Mouse (Mus musculus) lung, embryonic 16.5 days (tissue): Measurements from ENCODE around the gene Agpat4. TPM values are rescaled to one million over a fixed set of nuclear protein-coding genes. Genes with fewer than 3 reads are reported as not detected.
"Not testable (repeated sequence)": the region's sequence is repeated elsewhere in the genome, so short reads cannot be mapped to it uniquely, and the experiment has no call there.

Source experiments
- ATAC-seq: fragments of 200-750 bp; cut with Nextera tagmentation; 2 replicates; pipeline ENCODE4 v1.8.0; 2017; ENCODE audit warnings: low read depth, mild to moderate bottlenecking, moderate library complexity
- H3K27ac ChIP-seq: fragments of 300-500 bp; sonication (generic); 2 replicates; pipeline ENCODE4 v1.5.1; 2014; ENCODE audit warnings: mild to moderate bottlenecking, control low read depth, low read length
- H3K27me3 ChIP-seq: fragments of 300-500 bp; sonication (generic); 2 replicates; pipeline ENCODE4 v1.6.1; 2014; ENCODE audit warnings: low read depth, low read length, mixed read lengths; ENCODE audit not compliant: control insufficient read depth, insufficient read depth
- H3K36me3 ChIP-seq: fragments of 300-500 bp; sonication (generic); 2 replicates; pipeline ENCODE4 v1.6.1; 2014; ENCODE audit warnings: low read length; ENCODE audit not compliant: control insufficient read depth, insufficient read depth
- H3K4me1 ChIP-seq: fragments of 300-500 bp; sonication (generic); replicated peaks from 2 replicates; pipeline ENCODE4 v1.6.1; 2014; ENCODE audit warnings: low read length, mixed read lengths; ENCODE audit not compliant: control insufficient read depth, insufficient read depth
- H3K4me2 ChIP-seq: fragments of 300-500 bp; sonication (generic); 2 replicates; pipeline ENCODE4 v1.6.1; 2014; ENCODE audit warnings: low read depth, low read length, control low read depth
- H3K4me3 ChIP-seq: fragments of 300-500 bp; sonication (generic); 2 replicates; pipeline ENCODE4 v1.5.1; 2014; ENCODE audit warnings: mild to moderate bottlenecking, low read length, control low read depth
- H3K9ac ChIP-seq: fragments of 300-500 bp; sonication (generic); 2 replicates; pipeline ENCODE4 v1.6.1; 2014; ENCODE audit warnings: low read length, control low read depth
- H3K9me3 ChIP-seq: fragments of 300-500 bp; sonication (generic); 2 replicates; pipeline ENCODE4 v1.6.1; 2016; ENCODE audit warnings: low read length; ENCODE audit not compliant: control insufficient read depth
- WGBS: fragments of 180-500 bp; shearing (Covaris S2); extraction: QIAGEN DNeasy Blood & Tissue Kit; methylation state at CpG from one replicate; pipeline ENCODE4 v1.1.7; 2014; 5-methylcytosine and 5-hydroxymethylcytosine counted together
- polyA plus RNA-seq: library from polyadenylated mRNA; unstranded; fragments of >200 nt; fragmentation: Nextera tagmentation; extraction: Ambion mirVana; gene quantifications from 2 replicates; pipeline ENCODE4 v1.2.1, GENCODE M21; 2015

Gene Agpat4
- polyA plus RNA-seq, 1 experiment from 2014 or later, result 39.6 TPM

DNA sequence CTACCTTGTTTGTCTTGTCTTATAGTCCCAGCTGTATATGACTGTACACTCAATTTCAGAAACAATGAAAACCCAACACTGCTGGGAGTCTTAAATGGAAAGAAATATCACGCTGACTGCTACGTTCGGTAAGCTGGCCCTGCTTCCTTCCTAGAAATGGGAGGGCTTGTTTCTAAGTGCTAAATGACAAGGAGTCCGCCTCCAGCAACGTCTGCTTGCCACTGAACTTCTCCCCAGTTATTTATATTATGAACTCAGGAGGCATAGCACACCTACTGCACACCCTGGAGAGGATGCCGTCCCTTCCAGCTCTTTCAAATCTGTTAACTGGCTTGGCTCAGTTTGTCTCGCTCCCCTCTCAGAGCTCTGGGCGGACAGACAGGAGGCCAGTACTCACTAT lies 94.9 kb downstream of the Agpat4 start:
- peaks cover 3% of the 10 kb centered on the region for H3K36me3 ChIP-seq
- H3K27me3 ChIP-seq, result no peaks in the 10 kb centered on the region
- H3K9ac ChIP-seq, result no peak overlapping the region
- H3K9me3 ChIP-seq, result no peaks in the 10 kb centered on the region
- WGBS, result 82% methylated on average over 8 of the region's 8 CpGs
- no peak overlapping the region for H3K4me2 ChIP-seq
- no peak overlapping the region for H3K4me3 ChIP-seq
- no peak overlapping the region for H3K27ac ChIP-seq
- no peak for ATAC-seq
- no peaks in the 10 kb centered on the region for H3K4me1 ChIP-seq

DNA sequence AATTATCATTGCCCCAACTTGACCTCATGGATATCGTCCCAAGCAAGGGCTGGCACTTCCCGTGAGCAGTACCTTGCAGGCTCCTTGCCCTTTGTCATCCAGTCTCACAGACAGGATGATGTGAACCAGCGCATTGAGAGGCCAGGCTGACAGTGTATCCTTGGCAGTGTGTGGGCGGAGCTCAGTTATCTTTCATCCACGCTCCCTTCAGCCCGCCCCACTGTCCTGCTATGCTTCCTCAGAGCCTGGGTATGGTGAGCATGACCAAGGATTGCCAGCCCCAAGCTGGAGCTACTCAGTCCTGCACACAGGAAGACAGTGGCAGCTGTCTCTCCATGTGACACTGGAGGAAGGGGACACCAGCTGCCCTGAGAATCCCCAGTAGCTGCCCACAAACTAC lies 97.7 kb downstream of the Agpat4 start:
- Histone ChIP-seq H3K27me3 (no peaks in the 10 kb centered on the region), H3K36me3 (peaks cover 11% of the 10 kb centered on the region), H3K9me3 (no peaks in the 10 kb centered on the region), H3K9ac (no peak overlapping the region), H3K4me2 (no peak overlapping the region), H3K27ac (no peak overlapping the region), H3K4me1 (no peaks in the 10 kb centered on the region), H3K4me3 (no peak overlapping the region)
- 60% methylated on average over 6 of the region's 6 CpGs for WGBS
- ATAC-seq, result no peak

DNA sequence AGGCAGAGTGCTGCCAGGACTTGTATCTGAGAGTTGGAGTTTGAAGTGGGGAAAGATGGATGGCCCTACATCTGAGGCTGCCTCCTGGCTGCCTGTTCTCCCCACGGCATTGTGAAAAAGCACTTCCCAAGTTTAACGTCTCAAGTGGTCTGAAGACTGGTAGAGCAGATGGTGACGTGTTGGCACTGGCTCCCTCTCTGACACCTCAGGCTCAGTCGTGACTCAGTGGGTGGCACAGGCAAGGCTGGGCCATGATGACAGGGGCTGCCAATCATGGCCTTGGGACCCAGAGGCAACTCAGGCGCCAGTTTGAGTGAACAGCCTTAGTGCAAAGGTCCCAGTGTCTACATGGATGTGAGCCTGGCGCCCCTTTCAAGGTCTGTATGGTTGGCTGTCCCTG lies 103.4 kb downstream of the Agpat4 start:
- 38% methylated on average over 6 of the region's 6 CpGs for WGBS
- H3K36me3 ChIP-seq, result peaks cover 12% of the 10 kb centered on the region
- no peak overlapping the region for H3K9ac ChIP-seq
- no peak for ATAC-seq
- H3K9me3 ChIP-seq, result no peaks in the 10 kb centered on the region
- H3K4me3 ChIP-seq, result no peak overlapping the region
- no peak overlapping the region for H3K4me2 ChIP-seq
- H3K27me3 ChIP-seq, result no peaks in the 10 kb centered on the region
- H3K27ac ChIP-seq, result no peak overlapping the region
- no peaks in the 10 kb centered on the region for H3K4me1 ChIP-seq

DNA sequence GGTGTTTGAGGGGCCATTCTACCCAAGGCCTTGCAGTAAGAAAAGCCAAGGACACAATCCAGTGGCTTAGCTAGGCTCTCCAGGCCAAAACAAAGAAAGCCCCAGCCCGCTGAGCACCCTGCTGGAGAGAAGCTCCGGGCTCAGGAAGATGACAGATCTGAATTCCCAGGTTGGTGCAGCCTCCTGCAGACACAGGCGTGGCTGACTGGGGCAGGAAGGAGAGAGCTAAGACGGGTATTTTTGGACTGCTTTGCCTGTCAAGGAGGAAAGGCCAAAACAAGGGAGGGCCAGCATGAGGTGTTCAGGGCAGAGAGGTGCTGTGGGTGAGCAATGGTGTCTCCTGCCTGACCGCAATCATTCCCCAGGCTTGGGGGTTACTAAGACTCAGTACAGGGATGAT lies 105.2 kb downstream of the Agpat4 start:
- WGBS, result 56% methylated on average over 5 of the region's 5 CpGs
- H3K4me3 ChIP-seq, result no peak overlapping the region
- H3K9ac ChIP-seq, result no peak overlapping the region
- H3K27ac ChIP-seq, result no peak overlapping the region
- H3K4me1 ChIP-seq, result no peaks in the 10 kb centered on the region
- ATAC-seq, result no peak
- no peak overlapping the region for H3K4me2 ChIP-seq
- H3K36me3 ChIP-seq, result peaks cover 19% of the 10 kb centered on the region
- H3K9me3 ChIP-seq, result no peaks in the 10 kb centered on the region
- no peaks in the 10 kb centered on the region for H3K27me3 ChIP-seq

DNA sequence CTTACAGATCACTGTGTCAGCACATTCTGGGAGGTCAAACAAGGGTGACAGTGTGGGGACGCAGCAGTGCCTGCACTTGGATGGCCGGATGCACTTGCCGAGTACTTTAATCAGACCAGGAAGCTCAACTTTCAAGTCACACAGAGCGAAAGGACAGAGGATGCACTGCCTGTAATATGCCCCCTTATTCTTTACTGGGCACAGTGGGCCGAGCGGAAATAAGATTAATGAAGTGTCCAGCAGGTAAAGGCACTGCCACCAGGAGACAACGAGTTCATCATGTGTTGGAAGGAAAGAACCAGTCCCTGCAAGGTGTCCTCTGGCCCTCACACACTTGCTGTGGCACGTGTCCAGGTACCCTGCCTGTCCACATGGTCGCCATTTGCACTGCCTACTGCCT lies 105.6 kb downstream of the Agpat4 start:
- Histone ChIP-seq H3K4me3 (no peak overlapping the region), H3K9me3 (no peaks in the 10 kb centered on the region), H3K9ac (no peak overlapping the region), H3K4me2 (no peak overlapping the region), H3K36me3 (peaks cover 22% of the 10 kb centered on the region), H3K27me3 (no peaks in the 10 kb centered on the region), H3K4me1 (no peaks in the 10 kb centered on the region), H3K27ac (no peak overlapping the region)
- 75% methylated on average over 9 of the region's 9 CpGs for WGBS
- no peak for ATAC-seq

DNA sequence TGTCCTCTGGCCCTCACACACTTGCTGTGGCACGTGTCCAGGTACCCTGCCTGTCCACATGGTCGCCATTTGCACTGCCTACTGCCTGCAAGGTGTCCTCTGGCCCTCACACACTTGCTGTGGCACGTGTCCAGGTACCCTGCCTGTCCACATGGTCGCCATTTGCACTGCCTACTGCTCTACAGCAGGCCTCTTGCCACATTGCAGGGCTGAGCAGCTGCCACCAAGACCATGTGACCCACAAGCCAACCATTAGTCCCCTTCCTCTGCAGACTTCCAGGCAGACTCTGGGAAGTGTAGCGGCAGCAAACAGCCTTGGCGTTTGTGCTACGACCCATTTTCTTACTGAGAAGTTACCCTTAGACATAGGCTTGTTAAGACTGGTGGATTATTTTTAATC lies 106.0 kb downstream of the Agpat4 start:
- 76% methylated on average over 5 of the region's 7 CpGs for WGBS
- not testable (repeated sequence) for H3K27ac ChIP-seq, H3K4me3 ChIP-seq, H3K4me2 ChIP-seq, H3K4me1 ChIP-seq, H3K9ac ChIP-seq, H3K27me3 ChIP-seq, ATAC-seq, H3K9me3 ChIP-seq
- peaks cover 23% of the 10 kb centered on the region for H3K36me3 ChIP-seq

DNA sequence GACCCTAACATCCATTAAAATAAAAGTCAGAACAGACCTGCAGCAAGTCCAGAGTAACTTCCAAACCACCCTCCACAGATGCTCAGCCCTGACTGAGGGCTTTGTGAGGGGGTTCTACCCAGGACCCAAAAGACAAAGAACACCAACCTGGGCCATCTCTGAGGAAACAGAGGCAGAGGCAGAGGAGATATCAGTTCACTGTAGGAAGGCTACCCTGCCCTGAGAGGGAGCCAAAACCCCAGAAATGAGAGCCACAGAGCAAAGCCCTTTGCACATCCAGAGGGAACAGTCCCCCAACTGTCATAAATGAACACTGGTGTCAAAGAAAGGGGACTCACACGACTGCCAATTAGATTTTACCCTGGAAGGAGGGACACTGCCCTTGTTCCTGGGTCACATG lies 106.7 kb downstream of the Agpat4 start:
- peaks cover 18% of the 10 kb centered on the region for H3K36me3 ChIP-seq
- 60% methylated on average over 1 of the region's 1 CpGs for WGBS

DNA sequence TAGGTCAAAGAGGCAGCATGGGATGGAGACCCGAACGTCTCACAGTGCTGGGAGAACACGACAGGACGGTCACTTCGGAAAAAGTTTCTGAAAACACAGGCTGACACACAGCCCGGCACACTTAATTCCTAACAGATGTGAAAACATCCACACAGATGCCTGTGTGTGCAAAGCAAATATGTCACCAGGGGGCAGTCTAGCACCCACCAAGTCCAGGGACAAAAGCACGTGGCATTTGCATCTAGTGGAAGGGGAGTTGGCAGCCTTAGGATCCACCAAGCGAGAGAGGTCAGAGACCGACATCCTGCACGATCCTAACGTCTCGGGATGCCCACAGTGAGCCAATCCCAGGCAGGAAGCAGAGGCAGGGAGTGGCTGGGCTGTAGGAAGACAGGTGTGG lies 108.0 kb downstream of the Agpat4 start:
- WGBS, result 48% methylated on average over 12 of the region's 12 CpGs
- no peaks in the 10 kb centered on the region for H3K27me3 ChIP-seq
- no peak overlapping the region for H3K9ac ChIP-seq
- H3K4me1 ChIP-seq, result no peaks in the 10 kb centered on the region
- H3K36me3 ChIP-seq, result peaks cover 20% of the 10 kb centered on the region
- no peak overlapping the region for H3K27ac ChIP-seq
- no peak overlapping the region for H3K4me3 ChIP-seq
- H3K9me3 ChIP-seq, result no peaks in the 10 kb centered on the region
- ATAC-seq, result no peak
- no peak overlapping the region for H3K4me2 ChIP-seq

More for the DNA sequence above, 106.7 kb downstream of the Agpat4 start:
- H3K4me1 ChIP-seq, result no peaks in the 10 kb centered on the region
- H3K4me2 ChIP-seq, result no peak overlapping the region
- ATAC-seq, result no peak
- H3K9me3 ChIP-seq, result no peaks in the 10 kb centered on the region
- no peak overlapping the region for H3K27ac ChIP-seq
- H3K27me3 ChIP-seq, result no peaks in the 10 kb centered on the region
- H3K9ac ChIP-seq, result no peak overlapping the region
- no peak overlapping the region for H3K4me3 ChIP-seq

DNA sequence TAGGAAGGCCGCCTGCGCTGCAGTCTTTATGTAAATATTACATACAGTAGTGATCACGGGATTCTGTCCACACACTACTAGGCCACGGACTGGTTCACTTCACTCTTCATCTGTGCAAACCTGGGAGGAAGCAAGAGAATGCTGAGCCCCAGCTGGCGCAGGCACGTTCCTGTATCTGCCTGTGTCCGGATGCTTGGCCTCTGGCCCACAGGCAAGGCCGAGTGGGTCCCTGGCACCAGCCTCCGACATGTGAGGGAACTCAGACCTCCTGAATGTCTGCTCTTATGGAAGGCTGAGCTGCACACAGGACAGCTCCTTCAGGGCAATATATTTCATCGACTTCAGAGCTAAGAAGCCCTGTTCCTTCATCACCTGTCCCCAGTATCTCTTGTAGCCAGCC lies 109.5 kb downstream of the Agpat4 start:
- Histone ChIP-seq H3K27ac (no peak overlapping the region), H3K4me3 (no peak overlapping the region), H3K9ac (no peak overlapping the region), H3K9me3 (no peaks in the 10 kb centered on the region), H3K27me3 (no peaks in the 10 kb centered on the region), H3K4me2 (no peak overlapping the region), H3K36me3 (peaks cover 27% of the 10 kb centered on the region), H3K4me1 (no peaks in the 10 kb centered on the region)
- no peak for ATAC-seq
- WGBS, result 72% methylated on average over 10 of the region's 10 CpGs

DNA sequence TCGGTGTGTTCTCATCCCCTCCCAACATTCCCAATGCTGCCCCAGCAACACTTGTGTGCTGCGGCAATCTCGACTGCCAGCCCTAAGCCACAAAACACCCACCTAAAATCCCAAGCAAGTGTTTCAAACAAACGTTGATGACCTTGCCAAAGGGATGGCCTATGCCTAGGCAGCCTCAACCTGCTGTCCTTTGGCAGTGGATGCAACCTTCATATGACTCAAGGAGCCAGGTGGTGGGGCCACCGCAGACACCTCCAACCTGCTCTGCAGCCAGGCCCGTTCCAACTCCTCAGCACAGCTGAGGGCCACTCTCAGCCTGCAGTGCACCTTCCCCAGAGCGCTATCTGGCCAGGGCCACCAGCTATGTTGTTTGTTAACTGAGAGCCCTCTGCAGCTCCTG lies 110.0 kb downstream of the Agpat4 start:
- Histone ChIP-seq H3K4me1 (no peaks in the 10 kb centered on the region), H3K4me2 (no peak overlapping the region), H3K4me3 (no peak overlapping the region), H3K9me3 (no peaks in the 10 kb centered on the region), H3K9ac (no peak overlapping the region), H3K27ac (no peak overlapping the region), H3K27me3 (no peaks in the 10 kb centered on the region), H3K36me3 (peaks cover 30% of the 10 kb centered on the region)
- WGBS, result 89% methylated on average over 7 of the region's 7 CpGs
- no peak for ATAC-seq
